Mouse (Mus musculus): Measurements from ENCODE around the gene Zmynd8.

DNA sequence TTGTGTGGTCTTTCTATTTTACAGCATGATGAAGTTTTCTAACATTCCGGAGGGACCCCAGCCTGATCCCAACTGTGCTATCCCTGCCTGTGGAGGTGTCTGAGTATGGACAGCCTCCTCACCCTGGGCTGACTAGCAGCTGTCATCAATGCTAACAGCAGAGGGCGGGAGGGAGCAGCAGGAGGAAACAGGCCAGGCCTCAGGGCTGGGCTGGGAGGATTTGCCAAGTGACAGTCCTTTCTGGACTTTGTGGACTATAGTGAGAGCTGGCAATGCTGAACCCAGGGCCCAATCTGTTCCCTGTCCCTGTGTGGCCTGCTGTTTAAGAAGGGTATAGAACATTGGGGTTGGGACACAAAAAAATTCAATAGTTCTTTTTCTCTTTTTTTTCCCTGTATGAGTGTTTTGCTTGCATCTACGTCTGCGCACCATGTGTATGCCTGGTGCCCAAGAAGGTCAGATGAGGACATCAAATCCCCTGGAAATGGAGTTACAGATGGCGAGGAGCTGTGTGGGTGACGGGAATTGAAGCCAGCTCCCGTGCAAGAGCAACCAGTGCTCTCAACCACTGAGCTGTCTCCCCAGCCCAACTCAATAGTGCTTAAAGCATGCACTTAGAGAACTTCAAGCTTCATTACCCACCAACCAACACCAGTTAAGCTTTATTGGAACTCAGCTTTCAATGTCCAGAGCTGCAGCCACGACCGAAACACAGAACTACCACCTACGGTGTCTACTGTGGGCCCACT, 72.7 kb downstream of the Zmynd8 start:
- TF ChIP-seq CTCF (IDR thresholded peaks at IDR 0.05; ENCODE audit: control insufficient read depth, insufficient read depth, insufficient replicate concordance, low read depth, low read length) (peak; percentile 66; the same call in 1 of the 2 replicates), POLR2A (IDR thresholded peaks at IDR 0.05; ENCODE audit: control insufficient read depth, low read depth, low read length) (no peak)
